Mouse (Mus musculus) embryonic facial prominence, embryonic 15.5 days (tissue): Measurements from ENCODE around the gene Adamtsl3. TPM values are rescaled to one million over a fixed set of nuclear protein-coding genes. Genes with fewer than 3 reads are reported as not detected.
A peak's percentile ranks its signal among the peaks of the same experiment; 100 is the strongest.

ENCODE experiments used
- ATAC-seq: fragments of 200-750 bp; cut with Nextera tagmentation; 2 replicates; pipeline ENCODE4 v1.8.0; 2017; ENCODE audit warnings: low read depth, moderate TSS enrichment; ENCODE audit not compliant: insufficient number of reproducible peaks, low FRiP score, low TSS enrichment
- H3K27ac ChIP-seq: fragments of 300-500 bp; sonication (generic); replicated peaks from 2 replicates; pipeline ENCODE4 v1.5.1; 2015; ENCODE audit warnings: mild to moderate bottlenecking, inconsistent platforms
- H3K27me3 ChIP-seq: fragments of 300-500 bp; sonication (generic); 2 replicates; pipeline ENCODE4 v1.6.1; 2015; ENCODE audit warnings: inconsistent platforms
- H3K36me3 ChIP-seq: fragments of 300-500 bp; sonication (generic); 2 replicates; pipeline ENCODE4 v1.6.1; 2015; ENCODE audit warnings: mild to moderate bottlenecking, inconsistent platforms
- H3K4me1 ChIP-seq: fragments of 300-500 bp; sonication (generic); 2 replicates; pipeline ENCODE4 v1.6.1; 2015; ENCODE audit warnings: inconsistent platforms
- H3K4me2 ChIP-seq: fragments of 300-500 bp; sonication (generic); replicated peaks from 2 replicates; pipeline ENCODE4 v1.6.1; 2015; ENCODE audit warnings: mild to moderate bottlenecking, inconsistent platforms
- H3K4me3 ChIP-seq: fragments of 300-500 bp; sonication (generic); replicated peaks from 2 replicates; pipeline ENCODE4 v1.5.1; 2015; ENCODE audit warnings: mild to moderate bottlenecking, inconsistent platforms
- H3K9ac ChIP-seq: fragments of 300-500 bp; sonication (generic); 2 replicates; pipeline ENCODE4 v1.6.1; 2015; ENCODE audit warnings: inconsistent platforms
- H3K9me3 ChIP-seq: fragments of 300-500 bp; sonication (generic); replicated peaks from 2 replicates; pipeline ENCODE4 v1.6.1; 2016; ENCODE audit warnings: inconsistent platforms
- WGBS: fragments of 180-500 bp; shearing (Covaris S2); methylation state at CpG from one replicate; pipeline ENCODE4 v1.1.7; 2015; 5-methylcytosine and 5-hydroxymethylcytosine counted together
- polyA plus RNA-seq: library from polyadenylated mRNA; unstranded; fragments of >200 nt; fragmentation: Nextera tagmentation; extraction: Ambion mirVana; gene quantifications from 2 replicates; pipeline ENCODE4 v1.2.1, GENCODE M21; 2015

Adamtsl3 gene
- polyA plus RNA-seq, 1 experiment from 2014 or later, result 3.4 TPM

DNA sequence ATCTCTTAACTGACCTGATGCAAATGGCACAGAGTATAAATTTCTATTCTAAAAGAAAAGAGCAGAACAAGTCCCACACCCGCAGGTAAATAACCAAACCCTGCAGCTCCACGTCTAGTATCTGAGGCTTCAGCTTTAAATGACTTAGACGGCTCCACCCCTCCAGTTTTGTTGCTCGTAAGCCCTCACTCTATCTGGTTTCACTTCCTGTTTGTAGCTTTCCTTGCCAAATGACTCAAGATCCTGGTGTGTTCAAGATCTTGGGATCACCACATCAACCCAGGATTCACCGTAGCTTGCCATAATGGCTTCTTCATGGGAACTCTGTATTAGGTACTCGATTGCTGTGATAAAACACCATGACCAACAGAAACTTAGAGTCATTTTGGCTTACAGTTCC, 4.6 kb upstream of the Adamtsl3 start:
- H3K36me3 ChIP-seq, result no peaks in the 10 kb centered on the region
- no peak overlapping the region for H3K4me2 ChIP-seq
- H3K9me3 ChIP-seq, result no peaks in the 10 kb centered on the region
- no peak for ATAC-seq
- whole genome bisulfite sequencing, result 66% methylated on average over 6 of the region's 6 CpGs
- peaks cover 8% of the 10 kb centered on the region for H3K4me1 ChIP-seq
- peaks cover 63% of the 10 kb centered on the region for H3K27me3 ChIP-seq
- H3K27ac ChIP-seq, result no peak overlapping the region
- no peak overlapping the region for H3K9ac ChIP-seq
- no peak overlapping the region for H3K4me3 ChIP-seq

DNA sequence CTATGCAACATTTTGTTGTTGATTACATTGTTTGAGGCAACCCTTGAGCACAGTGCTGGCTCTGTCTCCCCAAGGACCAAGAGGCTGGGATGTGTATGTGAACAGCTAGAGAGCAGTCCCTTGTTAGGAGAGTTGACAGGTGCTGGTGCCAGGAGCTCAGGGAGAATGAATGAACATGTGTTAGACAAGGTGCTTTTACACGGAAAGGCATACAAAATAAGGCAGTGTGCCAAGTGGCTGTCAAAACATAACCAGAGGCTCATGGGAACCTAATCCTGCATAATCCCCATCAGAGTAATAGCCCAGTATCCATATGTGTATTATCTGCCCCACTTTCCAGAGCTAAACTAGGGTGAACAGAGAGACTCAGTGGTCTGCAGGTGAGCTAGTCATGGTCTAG, 1.5 kb upstream of the Adamtsl3 start:
- no peak for ATAC-seq
- H3K4me1 ChIP-seq, result peaks cover 19% of the 10 kb centered on the region
- H3K36me3 ChIP-seq, result no peaks in the 10 kb centered on the region
- H3K4me2 ChIP-seq, result no peak overlapping the region
- H3K9me3 ChIP-seq, result no peaks in the 10 kb centered on the region
- H3K27me3 ChIP-seq, result peaks cover 82% of the 10 kb centered on the region
- H3K4me3 ChIP-seq, result no peak overlapping the region
- H3K27ac ChIP-seq, result no peak overlapping the region
- 38% methylated on average over 1 of the region's 1 CpGs for WGBS
- no peak overlapping the region for H3K9ac ChIP-seq

DNA sequence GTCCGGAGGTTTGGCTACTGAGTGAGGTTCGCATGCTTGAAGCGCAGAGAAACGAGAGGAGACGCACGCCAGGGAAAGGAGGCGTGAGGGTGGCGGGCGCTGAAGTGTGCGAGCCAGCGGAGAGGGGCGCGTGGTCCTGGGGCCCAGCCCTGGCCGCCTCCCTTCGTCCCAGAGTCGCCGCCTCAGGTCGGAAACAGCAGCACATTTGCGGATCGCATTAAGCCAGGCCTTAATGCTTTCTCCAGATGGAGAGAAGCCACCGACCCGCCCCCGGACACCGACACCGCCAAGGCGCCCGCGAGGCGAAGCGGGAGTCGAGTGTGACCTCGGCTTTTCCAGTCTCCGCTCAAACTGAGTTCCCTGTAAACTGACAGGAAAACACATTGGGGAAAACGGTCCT, 638 bp downstream of the Adamtsl3 start:
- 0 out of 2 replicates have a peak overlapping the region, but pooled peaks have one; percentile 3 for H3K9ac ChIP-seq
- ATAC-seq, result no peak
- H3K36me3 ChIP-seq, result no peaks in the 10 kb centered on the region
- peaks cover 21% of the 10 kb centered on the region for H3K4me1 ChIP-seq
- no peak overlapping the region for H3K27ac ChIP-seq
- H3K27me3 ChIP-seq, result peaks cover 84% of the 10 kb centered on the region
- under 1% methylated on average over 34 of the region's 34 CpGs for WGBS
- no peaks in the 10 kb centered on the region for H3K9me3 ChIP-seq
- H3K4me2 ChIP-seq, result peak overlapping the region; percentile 77
- H3K4me3 ChIP-seq, result peak overlapping the region; percentile 48

DNA sequence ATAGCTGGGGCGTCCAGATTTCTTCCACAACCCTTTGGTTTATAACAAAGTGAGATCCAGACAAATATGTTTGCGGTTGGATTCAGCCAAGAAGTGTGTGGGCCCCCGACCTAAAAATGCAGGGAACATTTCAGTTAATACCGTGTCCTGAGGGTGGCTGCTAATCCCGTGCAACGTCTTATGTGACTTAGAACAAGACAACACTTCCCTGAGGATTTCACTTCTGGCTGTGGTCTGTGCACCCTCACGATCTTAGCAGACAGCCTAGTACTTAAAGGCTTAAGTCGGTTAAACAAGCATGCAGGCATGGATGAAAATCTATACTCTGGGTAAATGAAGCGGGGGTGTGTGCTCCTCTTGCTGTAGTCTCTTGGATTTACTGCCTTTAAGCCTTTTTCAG, 2.6 kb downstream of the Adamtsl3 start:
- Histone ChIP-seq H3K9me3 (no peaks in the 10 kb centered on the region), H3K27ac (no peak overlapping the region), H3K27me3 (peaks cover 74% of the 10 kb centered on the region), H3K4me1 (peaks cover 31% of the 10 kb centered on the region), H3K4me2 (no peak overlapping the region), H3K9ac (no peak overlapping the region), H3K4me3 (no peak overlapping the region), H3K36me3 (no peaks in the 10 kb centered on the region)
- 37% methylated on average over 9 of the region's 9 CpGs for WGBS
- ATAC-seq, result no peak

DNA sequence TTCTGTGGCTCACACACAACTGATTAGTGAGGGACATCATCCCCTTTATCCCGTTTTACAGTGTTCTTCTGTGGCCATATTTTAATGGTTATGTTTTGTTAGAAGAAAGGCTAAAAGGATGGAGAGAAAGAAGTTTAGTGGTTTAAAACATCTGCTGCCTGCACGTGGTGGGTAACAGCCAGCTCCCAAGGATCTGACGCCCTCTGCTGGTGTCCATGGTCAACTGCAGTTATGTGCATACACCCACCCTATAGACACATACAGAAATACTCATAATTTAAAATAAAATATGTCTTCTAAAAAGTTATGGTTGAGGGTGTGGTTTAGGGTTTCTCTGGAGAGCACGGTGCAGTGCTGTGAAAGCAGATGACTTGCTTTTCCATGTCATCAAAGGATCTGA, 3.0 kb downstream of the Adamtsl3 start:
- Histone ChIP-seq H3K4me1 (peaks cover 31% of the 10 kb centered on the region), H3K4me3 (no peak overlapping the region), H3K27ac (no peak overlapping the region), H3K4me2 (no peak overlapping the region), H3K9me3 (no peaks in the 10 kb centered on the region), H3K9ac (no peak overlapping the region), H3K36me3 (no peaks in the 10 kb centered on the region), H3K27me3 (peaks cover 70% of the 10 kb centered on the region)
- ATAC-seq, result no peak
- 53% methylated on average over 4 of the region's 4 CpGs for WGBS

DNA sequence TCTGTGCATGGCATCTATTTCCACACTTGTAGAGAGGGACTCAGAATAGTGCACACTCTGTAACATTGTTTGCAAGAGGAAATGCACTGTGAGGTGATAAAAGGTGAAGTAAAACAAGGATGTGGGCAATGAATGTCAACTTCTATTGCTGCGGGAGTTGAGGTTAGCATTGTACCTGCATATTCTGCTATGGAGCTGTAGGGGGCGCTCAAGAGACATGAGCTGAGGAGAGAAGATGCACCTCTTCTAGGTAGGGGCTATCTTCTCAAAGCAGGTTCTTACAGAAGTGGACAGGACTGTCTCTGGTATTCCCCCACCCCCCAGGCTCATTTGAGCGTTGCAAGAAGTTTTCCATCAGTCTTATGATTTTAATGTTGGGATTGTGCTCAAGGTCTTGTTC, 3.7 kb downstream of the Adamtsl3 start:
- Histone ChIP-seq H3K9ac (no peak overlapping the region), H3K27me3 (peaks cover 64% of the 10 kb centered on the region), H3K4me3 (no peak overlapping the region), H3K9me3 (no peaks in the 10 kb centered on the region), H3K36me3 (no peaks in the 10 kb centered on the region), H3K4me2 (no peak overlapping the region), H3K4me1 (peaks cover 31% of the 10 kb centered on the region), H3K27ac (no peak overlapping the region)
- ATAC-seq, result no peak
- WGBS, result 54% methylated on average over 3 of the region's 3 CpGs

DNA sequence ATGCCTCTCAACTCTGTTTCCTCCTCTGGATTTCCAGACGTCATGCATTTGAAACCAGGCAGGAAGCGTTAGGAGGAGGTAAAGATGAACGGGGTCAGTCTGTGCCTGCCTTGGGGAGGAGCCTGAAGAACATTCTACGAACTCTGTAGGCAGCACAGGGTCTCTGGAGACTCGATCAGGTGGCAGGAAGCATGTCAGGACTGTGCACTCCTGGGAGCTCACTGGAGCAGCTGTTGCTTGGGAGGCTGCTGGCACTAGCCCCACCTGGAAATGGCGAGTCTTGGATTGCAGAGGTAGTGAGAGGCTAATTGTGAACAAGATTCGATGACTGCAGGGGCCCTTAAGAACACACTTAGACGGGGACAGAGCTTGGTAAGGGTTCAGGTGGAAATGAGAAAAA, 6.0 kb downstream of the Adamtsl3 start:
- no peak for ATAC-seq
- Histone ChIP-seq H3K27me3 (peaks cover 51% of the 10 kb centered on the region), H3K27ac (no peak overlapping the region), H3K4me2 (no peak overlapping the region), H3K9me3 (no peaks in the 10 kb centered on the region), H3K4me3 (no peak overlapping the region), H3K9ac (no peak overlapping the region), H3K4me1 (peaks cover 16% of the 10 kb centered on the region), H3K36me3 (no peaks in the 10 kb centered on the region)
- WGBS, result 19% methylated on average over 8 of the region's 8 CpGs

DNA sequence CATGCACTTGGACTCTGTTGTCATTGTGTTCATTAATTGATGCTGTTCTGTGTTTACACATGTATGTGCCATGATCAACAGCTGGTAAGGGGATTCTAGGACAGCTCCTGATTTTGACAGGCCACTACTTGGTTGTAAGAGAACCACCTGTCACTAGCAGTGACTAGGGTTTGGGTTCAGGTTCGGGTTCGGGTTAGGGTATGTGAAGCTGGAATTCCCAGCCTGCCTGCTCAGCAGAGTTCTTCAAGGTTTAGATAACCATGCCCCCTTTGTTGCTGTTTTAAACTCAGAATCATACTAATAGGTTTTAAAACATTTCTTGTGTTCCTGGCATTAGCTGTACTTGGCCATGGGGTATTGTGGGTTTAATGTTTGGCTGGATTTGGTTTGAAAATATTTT, 11.2 kb downstream of the Adamtsl3 start:
- 75% methylated on average over 2 of the region's 2 CpGs for WGBS
- H3K9ac ChIP-seq, result no peak overlapping the region
- H3K36me3 ChIP-seq, result no peaks in the 10 kb centered on the region
- no peaks in the 10 kb centered on the region for H3K9me3 ChIP-seq
- peaks cover 4% of the 10 kb centered on the region; the same call in 1 of the 2 replicates for H3K4me1 ChIP-seq
- H3K4me2 ChIP-seq, result no peak overlapping the region
- no peak overlapping the region for H3K27ac ChIP-seq
- no peak overlapping the region for H3K4me3 ChIP-seq
- 0 out of 2 replicates have a peak, but pooled peaks cover 13% of the 10 kb centered on the region for H3K27me3 ChIP-seq
- ATAC-seq, result no peak

DNA sequence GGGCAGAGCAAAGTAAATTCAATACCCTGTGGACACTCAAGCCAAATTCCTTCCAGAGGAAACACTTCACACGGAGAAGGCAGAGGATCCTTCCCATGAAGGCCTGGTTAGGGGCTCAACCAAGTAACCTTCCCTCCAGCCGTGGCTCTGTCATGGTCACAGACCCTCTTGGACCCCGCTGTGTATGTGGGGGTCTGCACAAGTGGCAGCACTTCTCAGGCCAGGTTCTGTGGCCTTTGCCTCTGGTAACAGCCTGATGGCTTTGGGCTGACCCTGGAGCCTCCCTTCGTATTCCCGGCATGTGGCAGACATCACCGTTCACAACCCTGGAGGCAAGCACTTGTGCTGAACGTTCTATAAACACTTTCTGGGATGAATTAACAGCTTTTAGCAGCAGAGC, 14.3 kb downstream of the Adamtsl3 start:
- WGBS, result 52% methylated on average over 7 of the region's 7 CpGs
- H3K9ac ChIP-seq, result no peak overlapping the region
- no peak overlapping the region for H3K27ac ChIP-seq

DNA sequence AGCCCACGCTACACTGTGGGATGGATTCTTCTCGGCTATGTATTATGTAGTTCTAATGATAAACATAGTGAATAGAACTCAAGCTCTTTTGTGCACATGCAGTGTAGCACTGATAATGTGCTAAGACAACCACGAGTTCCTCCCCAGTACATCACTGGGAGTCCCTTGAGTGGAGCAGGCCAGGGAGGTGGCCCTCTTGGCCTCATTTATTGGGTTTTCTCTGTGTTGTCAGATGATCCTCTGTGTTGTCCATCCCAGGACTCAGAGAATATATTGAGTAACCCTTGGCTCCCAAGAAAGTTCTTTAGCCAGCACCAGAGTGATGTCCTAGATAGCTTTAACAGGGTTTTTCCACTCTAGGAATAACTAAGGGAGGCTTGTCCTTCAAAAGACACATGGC, 14.9 kb downstream of the Adamtsl3 start:
- 86% methylated on average over 3 of the region's 3 CpGs for WGBS
- Histone ChIP-seq H3K4me3 (no peak overlapping the region), H3K9me3 (no peaks in the 10 kb centered on the region), H3K27me3 (no peaks in the 10 kb centered on the region), H3K36me3 (no peaks in the 10 kb centered on the region), H3K27ac (no peak overlapping the region), H3K4me2 (no peak overlapping the region), H3K9ac (no peak overlapping the region), H3K4me1 (no peaks in the 10 kb centered on the region)
- ATAC-seq, result no peak

More for the DNA sequence above, 14.3 kb downstream of the Adamtsl3 start:
- Histone ChIP-seq H3K4me2 (no peak overlapping the region), H3K9me3 (no peaks in the 10 kb centered on the region), H3K4me1 (no peaks in the 10 kb centered on the region), H3K36me3 (no peaks in the 10 kb centered on the region), H3K4me3 (no peak overlapping the region), H3K27me3 (0 out of 2 replicates have a peak, but pooled peaks cover 4% of the 10 kb centered on the region)
- ATAC-seq, result no peak

DNA sequence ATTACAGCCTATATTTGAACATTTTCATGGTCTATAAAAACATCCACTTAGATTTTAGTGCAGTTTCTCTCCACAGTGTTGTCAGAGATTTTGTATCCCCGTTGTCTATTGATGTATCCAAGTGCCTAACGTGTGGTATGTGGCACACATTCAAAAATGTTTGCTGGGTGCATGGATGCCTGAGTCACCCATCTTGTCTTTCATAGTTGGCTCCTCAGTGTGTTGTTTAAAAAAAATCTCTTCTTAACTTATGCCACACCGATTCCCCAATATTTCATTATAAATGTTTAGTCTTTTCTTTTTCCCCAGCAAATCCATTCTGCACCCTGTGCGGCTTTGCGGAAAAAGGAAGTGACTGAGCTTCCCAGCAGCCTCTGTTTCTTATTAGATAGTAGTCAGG, 23.7 kb downstream of the Adamtsl3 start:
- Histone ChIP-seq H3K9me3 (no peaks in the 10 kb centered on the region), H3K4me1 (peaks cover 5% of the 10 kb centered on the region; the same call in 1 of the 2 replicates), H3K4me3 (no peak overlapping the region), H3K36me3 (no peaks in the 10 kb centered on the region), H3K9ac (no peak overlapping the region), H3K27ac (no peak overlapping the region), H3K27me3 (no peaks in the 10 kb centered on the region), H3K4me2 (no peak overlapping the region)
- WGBS, result 43% methylated on average over 5 of the region's 5 CpGs
- no peak for ATAC-seq

DNA sequence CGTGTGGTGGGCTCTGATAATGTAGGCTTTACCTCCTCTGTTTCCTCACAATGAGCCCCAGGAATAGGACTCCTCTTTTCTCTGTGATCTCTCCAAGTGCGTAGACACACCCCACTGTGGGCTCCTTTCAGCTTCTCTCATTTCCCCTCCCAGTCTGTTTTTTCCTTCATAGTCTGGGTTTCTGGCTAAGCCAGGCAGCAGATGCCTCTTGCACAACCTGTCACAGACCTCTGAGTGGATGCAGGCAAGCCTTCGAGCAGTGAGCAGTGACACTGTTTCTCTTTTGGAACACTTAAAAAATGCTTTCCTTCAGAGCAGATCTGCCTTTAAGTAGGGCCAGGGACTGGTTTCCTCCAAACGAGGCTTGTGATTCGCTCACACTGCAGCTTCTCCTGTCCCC, 24.2 kb downstream of the Adamtsl3 start:
- ATAC-seq, result no peak
- no peak overlapping the region for H3K4me2 ChIP-seq
- H3K27ac ChIP-seq, result no peak overlapping the region
- H3K36me3 ChIP-seq, result no peaks in the 10 kb centered on the region
- H3K9ac ChIP-seq, result no peak overlapping the region
- no peaks in the 10 kb centered on the region for H3K9me3 ChIP-seq
- H3K4me1 ChIP-seq, result peaks cover 9% of the 10 kb centered on the region; the same call in 1 of the 2 replicates
- H3K4me3 ChIP-seq, result no peak overlapping the region
- no peaks in the 10 kb centered on the region for H3K27me3 ChIP-seq
- 44% methylated on average over 5 of the region's 5 CpGs for WGBS
